Mouse (Mus musculus) forebrain, embryonic 11.5 days (tissue): ENCODE data around the gene Twnk. TPM values are rescaled to one million over a fixed set of nuclear protein-coding genes. Genes with fewer than 3 reads are reported as not detected.

ENCODE experiments used
- ATAC-seq: fragments of 200-750 bp; cut with Nextera tagmentation; replicated peaks from 2 replicates; pipeline ENCODE4 v1.8.0; 2017; ENCODE audit warnings: moderate TSS enrichment; ENCODE audit not compliant: low FRiP score
- DNase-seq: peaks from one replicate; pipeline ENCODE4 v3.0.0-alpha.2; 2017; ENCODE audit warnings: low spot score
- H3K27ac ChIP-seq: fragments of 300-500 bp; sonication (generic); 2 replicates; pipeline ENCODE4 v1.5.1; 2014; ENCODE audit warnings: low read depth, low read length
- H3K27me3 ChIP-seq: fragments of 300-500 bp; sonication (generic); 2 replicates; pipeline ENCODE4 v1.6.1; 2014; ENCODE audit warnings: mild to moderate bottlenecking, low read length, mixed read lengths; ENCODE audit not compliant: control insufficient read depth, insufficient read depth
- H3K36me3 ChIP-seq: fragments of 300-500 bp; sonication (generic); 2 replicates; pipeline ENCODE4 v1.6.1; 2014; ENCODE audit warnings: mild to moderate bottlenecking, low read length, moderate library complexity, mixed read lengths; ENCODE audit not compliant: control insufficient read depth, insufficient read depth
- H3K4me1 ChIP-seq: fragments of 300-500 bp; sonication (generic); replicated peaks from 2 replicates; pipeline ENCODE4 v1.6.1; 2014; ENCODE audit warnings: low read length, mixed read lengths; ENCODE audit not compliant: control insufficient read depth, insufficient read depth
- H3K4me2 ChIP-seq: fragments of 300-500 bp; sonication (generic); 2 replicates; pipeline ENCODE4 v1.6.1; 2014; ENCODE audit warnings: low read depth, mild to moderate bottlenecking, low read length, moderate library complexity, mixed read lengths; ENCODE audit not compliant: severe bottlenecking
- H3K4me3 ChIP-seq: fragments of 300-500 bp; sonication (generic); 2 replicates; pipeline ENCODE4 v1.5.1; 2014; ENCODE audit warnings: low read depth, low read length
- H3K9ac ChIP-seq: fragments of 300-500 bp; sonication (generic); 2 replicates; pipeline ENCODE4 v1.6.1; 2014; ENCODE audit warnings: low read length
- H3K9me3 ChIP-seq: fragments of 300-500 bp; sonication (generic); 2 replicates; pipeline ENCODE4 v1.6.1; 2016; ENCODE audit warnings: low read length, mixed read lengths; ENCODE audit not compliant: control insufficient read depth
- WGBS: fragments of 180-500 bp; shearing (Covaris S2); extraction: QIAGEN DNeasy Blood & Tissue Kit; methylation state at CpG from one replicate; pipeline ENCODE4 v1.1.7; 2014; 5-methylcytosine and 5-hydroxymethylcytosine counted together
- polyA plus RNA-seq: library from polyadenylated mRNA; unstranded; fragments of >200 nt; fragmentation: Nextera tagmentation; extraction: Ambion mirVana; gene quantifications from 2 replicates; pipeline ENCODE4 v1.2.1, GENCODE M21; 2014

Gene Twnk
- 18.4 and 19.9 TPM in 2 replicates for polyA plus RNA-seq

GRCm38 (mm10) chr19:45005444-45005843 is at the start of gene Twnk:
Gene Twnk (plus strand): TSS chr19:45005663.
- H3K4me2 ChIP-seq = peak within 1 kb of the TSS; percentile 86
- WGBS = 10% methylated on average over 16 of the region's 16 CpGs
- DNase-seq (no peak), ATAC-seq (no peak)
- H3K9me3 ChIP-seq = no peaks in the 10 kb centered on the region
- H3K4me1 ChIP-seq = peaks cover 9% of the 10 kb centered on the region
- no peaks in the 10 kb centered on the region; the same call in 1 of the 2 replicates for H3K36me3 ChIP-seq
- H3K27me3 ChIP-seq = no peaks in the 10 kb centered on the region
- H3K4me3 ChIP-seq = peak within 1 kb of the TSS; percentile 93
- peak within 1 kb of the TSS; percentile 78 for H3K9ac ChIP-seq
- H3K27ac ChIP-seq = peak within 1 kb of the TSS; percentile 53; the same call in 1 of the 2 replicates

DNA sequence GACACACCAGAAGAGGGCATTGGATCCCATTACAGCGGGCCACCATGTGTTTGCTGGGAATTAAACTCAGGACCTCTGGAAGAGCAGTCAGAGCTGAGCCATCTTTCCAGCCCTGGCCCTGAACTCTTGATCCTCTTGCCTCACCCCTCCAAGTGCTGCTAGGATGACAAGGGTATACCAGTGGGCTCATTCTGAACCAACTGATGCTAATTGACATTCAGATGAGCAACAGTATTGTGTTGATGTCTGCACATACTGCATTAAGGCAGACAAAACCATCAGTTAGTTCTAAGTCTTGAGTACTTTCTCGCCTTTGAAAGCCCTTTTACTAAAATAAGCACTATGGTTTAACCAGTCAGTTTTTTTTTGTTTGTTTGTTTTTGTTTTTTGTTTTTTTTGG is 45.8 kb upstream of the Twnk start:
- ATAC-seq = no peak
- Histone ChIP-seq H3K4me2 (no peak overlapping the region), H3K36me3 (peaks cover 4% of the 10 kb centered on the region; the same call in 1 of the 2 replicates), H3K27ac (no peak overlapping the region), H3K4me3 (no peak overlapping the region), H3K9me3 (no peaks in the 10 kb centered on the region), H3K27me3 (no peaks in the 10 kb centered on the region), H3K9ac (no peak overlapping the region), H3K4me1 (no peaks in the 10 kb centered on the region)
- DNase-seq = no peak
- WGBS = 96% methylated on average over 2 of the region's 2 CpGs

DNA sequence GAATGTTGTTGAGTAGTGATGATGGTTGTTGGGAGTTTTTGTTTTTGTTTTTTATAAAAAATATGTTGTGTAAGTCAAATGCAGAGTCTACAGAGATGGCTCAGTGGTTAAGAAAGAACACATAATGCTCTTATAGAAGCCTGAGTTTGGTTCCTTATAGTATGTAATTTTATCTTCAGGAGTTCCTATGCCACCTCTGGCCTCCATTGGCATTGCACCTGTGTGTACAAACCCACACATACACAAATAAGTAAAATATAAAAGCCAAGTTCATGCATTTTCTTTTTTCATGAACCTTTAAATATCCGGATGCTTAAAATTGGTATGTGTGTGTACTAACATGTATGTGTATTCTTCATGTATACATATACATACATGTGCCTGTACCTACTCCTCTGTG is 39.5 kb upstream of the Twnk start:
- no peak for ATAC-seq

GRCm38 (mm10) chr19:44968329-44968728 is 37.1 kb upstream of the Twnk start:
- 93% methylated on average over 3 of the region's 3 CpGs for WGBS
- Histone ChIP-seq H3K9ac (no peak overlapping the region), H3K4me2 (no peak overlapping the region), H3K4me3 (no peak overlapping the region), H3K27me3 (no peaks in the 10 kb centered on the region), H3K4me1 (no peaks in the 10 kb centered on the region), H3K36me3 (peaks cover 25% of the 10 kb centered on the region), H3K27ac (no peak overlapping the region), H3K9me3 (no peaks in the 10 kb centered on the region)
- no peak for DNase-seq
- no peak for ATAC-seq

More for the DNA sequence above, 39.5 kb upstream of the Twnk start:
- no peak overlapping the region for H3K27ac ChIP-seq
- H3K4me2 ChIP-seq = no peak overlapping the region
- WGBS = 98% methylated on average over 1 of the region's 1 CpGs
- H3K27me3 ChIP-seq = no peaks in the 10 kb centered on the region
- H3K9ac ChIP-seq = no peak overlapping the region
- no peak for DNase-seq
- no peaks in the 10 kb centered on the region for H3K4me1 ChIP-seq
- no peaks in the 10 kb centered on the region for H3K9me3 ChIP-seq
- H3K36me3 ChIP-seq = peaks cover 23% of the 10 kb centered on the region
- no peak overlapping the region for H3K4me3 ChIP-seq

DNA sequence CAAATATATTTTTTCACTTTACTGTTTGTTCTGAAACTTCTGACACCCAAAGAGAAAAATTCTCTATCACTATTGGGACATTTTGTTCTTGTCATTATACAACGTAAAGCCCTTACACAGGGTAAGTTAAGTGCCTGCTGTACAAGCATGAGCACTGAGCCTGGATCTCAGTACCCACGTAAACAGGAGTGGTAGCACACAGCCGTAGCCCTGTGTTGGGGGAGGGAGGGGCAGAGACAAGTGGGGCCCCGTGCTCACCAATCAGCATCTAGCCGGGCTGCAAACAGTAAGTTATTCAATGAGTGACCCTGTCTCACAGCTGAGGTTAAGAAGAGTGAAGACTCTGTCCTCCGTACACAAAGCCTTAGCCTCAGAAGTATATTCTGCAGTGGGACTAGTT is 28.8 kb upstream of the Twnk start:
- Histone ChIP-seq H3K4me3 (no peak overlapping the region), H3K27ac (no peak overlapping the region), H3K9ac (no peak overlapping the region), H3K4me2 (no peak overlapping the region), H3K27me3 (no peaks in the 10 kb centered on the region), H3K9me3 (no peaks in the 10 kb centered on the region), H3K36me3 (peaks cover 15% of the 10 kb centered on the region; the same call in 1 of the 2 replicates), H3K4me1 (no peaks in the 10 kb centered on the region)
- no peak for ATAC-seq
- 87% methylated on average over 6 of the region's 6 CpGs for WGBS
- no peak for DNase-seq

- no peaks in the 10 kb centered on the region for H3K4me1 ChIP-seq
- H3K4me3 ChIP-seq = no peak overlapping the region
- H3K27me3 ChIP-seq = no peaks in the 10 kb centered on the region
- no peak overlapping the region for H3K9ac ChIP-seq
- no peaks in the 10 kb centered on the region for H3K9me3 ChIP-seq
- ATAC-seq (no peak), DNase-seq (no peak)
- no peak overlapping the region for H3K4me2 ChIP-seq
- H3K27ac ChIP-seq = no peak overlapping the region
- peaks cover 15% of the 10 kb centered on the region; the same call in 1 of the 2 replicates for H3K36me3 ChIP-seq
- WGBS = 90% methylated on average over 6 of the region's 6 CpGs
These were observed 28.3 kb upstream of the Twnk start for GRCm38 (mm10) chr19:44977148-44977547.

DNA sequence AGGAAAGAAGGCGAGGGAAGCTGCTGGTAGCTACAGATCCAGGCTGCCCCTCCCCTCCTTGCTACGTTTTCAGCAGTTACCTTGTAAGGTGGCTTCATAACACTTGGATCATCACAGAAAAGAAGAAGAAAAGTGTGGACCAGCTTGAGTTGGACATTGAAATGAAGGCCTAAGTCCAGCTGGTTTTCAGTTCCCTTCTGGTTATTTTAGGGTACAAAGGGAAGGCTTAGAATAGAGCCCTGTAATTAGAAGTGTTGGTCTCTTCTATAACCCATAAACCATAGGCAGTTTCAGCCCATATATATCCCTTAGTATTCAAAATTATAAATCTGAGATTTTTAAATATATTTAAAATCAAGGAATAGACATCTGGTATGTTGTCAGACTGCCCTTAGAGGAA is 24.7 kb upstream of the Twnk start:
- H3K27me3 ChIP-seq = no peaks in the 10 kb centered on the region
- no peak overlapping the region for H3K27ac ChIP-seq
- no peak overlapping the region for H3K4me2 ChIP-seq
- no peak overlapping the region for H3K9ac ChIP-seq
- no peak for ATAC-seq
- H3K4me3 ChIP-seq = no peak overlapping the region
- no peak for DNase-seq
- 94% methylated on average over 2 of the region's 2 CpGs for WGBS
- H3K36me3 ChIP-seq = peaks cover 5% of the 10 kb centered on the region; the same call in 1 of the 2 replicates
- H3K9me3 ChIP-seq = no peaks in the 10 kb centered on the region
- H3K4me1 ChIP-seq = no peaks in the 10 kb centered on the region

- no peaks in the 10 kb centered on the region for H3K4me1 ChIP-seq
- 90% methylated on average over 7 of the region's 7 CpGs for WGBS
- no peak for ATAC-seq
- no peaks in the 10 kb centered on the region for H3K9me3 ChIP-seq
- peaks cover 3% of the 10 kb centered on the region; the same call in 1 of the 2 replicates for H3K36me3 ChIP-seq
- no peak overlapping the region for H3K27ac ChIP-seq
- H3K4me3 ChIP-seq = no peak overlapping the region
- no peak for DNase-seq
- H3K9ac ChIP-seq = no peak overlapping the region
- H3K4me2 ChIP-seq = no peak overlapping the region
- H3K27me3 ChIP-seq = no peaks in the 10 kb centered on the region
These were observed 22.9 kb upstream of the Twnk start for GRCm38 (mm10) chr19:44982477-44983115.

DNA sequence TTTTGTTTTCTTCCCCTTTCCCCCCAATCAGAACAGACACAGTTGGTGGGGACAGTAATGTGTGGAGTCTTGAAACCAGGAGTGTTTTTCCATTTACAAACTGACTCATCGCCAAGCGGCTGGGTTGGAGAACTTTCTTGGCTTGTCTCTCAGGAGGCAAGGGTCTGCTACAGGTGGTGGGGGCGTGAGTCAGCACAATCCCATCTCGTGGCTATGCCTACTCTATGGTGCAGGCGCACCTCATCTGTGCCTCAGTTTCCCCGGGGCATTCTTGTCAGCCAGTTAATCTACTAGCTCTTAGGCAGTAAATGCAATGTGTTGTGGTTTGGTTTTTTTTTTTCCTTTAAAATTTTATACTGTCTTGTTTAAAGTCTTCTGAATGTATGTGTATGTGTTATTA is 22.1 kb upstream of the Twnk start:
- H3K36me3 ChIP-seq = peaks cover 3% of the 10 kb centered on the region; the same call in 1 of the 2 replicates
- ATAC-seq = no peak
- WGBS = 94% methylated on average over 6 of the region's 6 CpGs

More for the DNA sequence above, 22.1 kb upstream of the Twnk start:
- Histone ChIP-seq H3K9ac (no peak overlapping the region), H3K4me2 (no peak overlapping the region), H3K9me3 (no peaks in the 10 kb centered on the region), H3K4me1 (no peaks in the 10 kb centered on the region), H3K27me3 (0 out of 2 replicates have a peak, but pooled peaks cover 1% of the 10 kb centered on the region), H3K4me3 (no peak overlapping the region), H3K27ac (no peak overlapping the region)
- DNase-seq = no peak
